Mouse (Mus musculus): ENCODE measurements around the gene Tox3. TPM values are rescaled to one million over a fixed set of nuclear protein-coding genes. Genes with fewer than 3 reads are reported as not detected.

Gene Tox3
- total RNA-seq, 1 experiment from 2014 or later = 4.4 TPM

GRCm38 (mm10) chr8:90266986-90267385 lies 81.2 kb downstream of the Tox3 start:
- no peak for ATAC-seq (replicated peaks in 1 of 2; ENCODE audit: insufficient read depth in 1 of 2, low FRiP score in 2 of 2, low TSS enrichment in 1 of 2, low read depth in 1 of 2, poor library complexity in 2 of 2, severe bottlenecking in 2 of 2)

- no peak for ATAC-seq (replicated peaks in 1 of 2; ENCODE audit: insufficient read depth in 1 of 2, low FRiP score in 2 of 2, low TSS enrichment in 1 of 2, low read depth in 1 of 2, poor library complexity in 2 of 2, severe bottlenecking in 2 of 2)
These were observed 81.9 kb downstream of the Tox3 start for GRCm38 (mm10) chr8:90266239-90266638.

GRCm38 (mm10) chr8:90254158-90254867 lies 93.8 kb downstream of the Tox3 start:
- ATAC-seq (replicated peaks in 1 of 2; ENCODE audit: insufficient read depth in 1 of 2, low FRiP score in 2 of 2, low TSS enrichment in 1 of 2, low read depth in 1 of 2, poor library complexity in 2 of 2, severe bottlenecking in 2 of 2) = no peak

GRCm38 (mm10) chr8:90246357-90246756 lies 101.8 kb downstream of the Tox3 start:
- no peak for ATAC-seq (replicated peaks in 1 of 2; ENCODE audit: insufficient read depth in 1 of 2, low FRiP score in 2 of 2, low TSS enrichment in 1 of 2, low read depth in 1 of 2, poor library complexity in 2 of 2, severe bottlenecking in 2 of 2)

- no peak for ATAC-seq (replicated peaks in 1 of 2; ENCODE audit: insufficient read depth in 1 of 2, low FRiP score in 2 of 2, low TSS enrichment in 1 of 2, low read depth in 1 of 2, poor library complexity in 2 of 2, severe bottlenecking in 2 of 2)
These were observed 102.3 kb downstream of the Tox3 start for GRCm38 (mm10) chr8:90245828-90246227.

GRCm38 (mm10) chr8:90245187-90245586 lies 103.0 kb downstream of the Tox3 start:
- ATAC-seq (replicated peaks in 1 of 2; ENCODE audit: insufficient read depth in 1 of 2, low FRiP score in 2 of 2, low TSS enrichment in 1 of 2, low read depth in 1 of 2, poor library complexity in 2 of 2, severe bottlenecking in 2 of 2) = no peak

GRCm38 (mm10) chr8:90244458-90245145 lies 103.5 kb downstream of the Tox3 start:
- no peak for ATAC-seq (replicated peaks in 1 of 2; ENCODE audit: insufficient read depth in 1 of 2, low FRiP score in 2 of 2, low TSS enrichment in 1 of 2, low read depth in 1 of 2, poor library complexity in 2 of 2, severe bottlenecking in 2 of 2)

- no peak for ATAC-seq (replicated peaks in 1 of 2; ENCODE audit: insufficient read depth in 1 of 2, low FRiP score in 2 of 2, low TSS enrichment in 1 of 2, low read depth in 1 of 2, poor library complexity in 2 of 2, severe bottlenecking in 2 of 2)
These were observed 104.2 kb downstream of the Tox3 start for GRCm38 (mm10) chr8:90243957-90244356.

- ATAC-seq (replicated peaks in 1 of 2; ENCODE audit: insufficient read depth in 1 of 2, low FRiP score in 2 of 2, low TSS enrichment in 1 of 2, low read depth in 1 of 2, poor library complexity in 2 of 2, severe bottlenecking in 2 of 2) = no peak
These were observed 105.8 kb downstream of the Tox3 start for GRCm38 (mm10) chr8:90242351-90242750.

- no peak for ATAC-seq (replicated peaks in 1 of 2; ENCODE audit: insufficient read depth in 1 of 2, low FRiP score in 2 of 2, low TSS enrichment in 1 of 2, low read depth in 1 of 2, poor library complexity in 2 of 2, severe bottlenecking in 2 of 2)
These were observed 106.7 kb downstream of the Tox3 start for GRCm38 (mm10) chr8:90241461-90241860.

- no peak for ATAC-seq (replicated peaks in 1 of 2; ENCODE audit: insufficient read depth in 1 of 2, low FRiP score in 2 of 2, low TSS enrichment in 1 of 2, low read depth in 1 of 2, poor library complexity in 2 of 2, severe bottlenecking in 2 of 2)
These were observed 115.6 kb downstream of the Tox3 start for GRCm38 (mm10) chr8:90232501-90232900.

- no peak for ATAC-seq (replicated peaks in 1 of 2; ENCODE audit: insufficient read depth in 1 of 2, low FRiP score in 2 of 2, low TSS enrichment in 1 of 2, low read depth in 1 of 2, poor library complexity in 2 of 2, severe bottlenecking in 2 of 2)
These were observed 124.0 kb downstream of the Tox3 start for GRCm38 (mm10) chr8:90224172-90224571.

GRCm38 (mm10) chr8:90209105-90210037 lies 138.8 kb downstream of the Tox3 start:
- ATAC-seq (replicated peaks in 1 of 2; ENCODE audit: insufficient read depth in 1 of 2, low FRiP score in 2 of 2, low TSS enrichment in 1 of 2, low read depth in 1 of 2, poor library complexity in 2 of 2, severe bottlenecking in 2 of 2) = no peak

Data from hematopoietic stem cell, adult 5-6 weeks (primary cell).